Mouse (Mus musculus): ENCODE data around the gene Olfr395.
"Not testable (repeated sequence)": the region's sequence is repeated elsewhere in the genome, so short reads cannot be mapped to it uniquely, and the experiment has no call there.

Olfr395 gene

DNA sequence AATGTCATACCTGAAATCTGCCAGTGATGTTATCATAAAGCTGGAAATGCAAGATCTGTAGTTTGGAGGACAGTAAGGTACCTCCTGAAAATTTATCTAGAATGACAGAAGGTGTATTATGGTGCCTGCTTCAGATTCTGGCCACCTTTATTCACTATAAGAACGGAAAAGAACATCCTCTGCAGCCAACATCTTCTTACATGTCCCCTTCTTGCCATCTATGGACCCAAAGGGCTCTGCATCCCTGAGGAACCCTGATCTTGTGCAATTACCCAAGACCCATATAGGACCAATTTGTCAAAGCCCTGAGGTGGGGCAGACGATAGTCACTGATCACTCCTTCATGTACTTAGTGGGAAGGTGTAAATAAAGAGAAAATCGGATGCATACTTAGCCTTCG, at the start of gene Olfr395:
Olfr395 (minus strand) TSS at position 101 of the 400 bp plus-strand sequence.
- DNase-seq, result not testable (repeated sequence)

DNA sequence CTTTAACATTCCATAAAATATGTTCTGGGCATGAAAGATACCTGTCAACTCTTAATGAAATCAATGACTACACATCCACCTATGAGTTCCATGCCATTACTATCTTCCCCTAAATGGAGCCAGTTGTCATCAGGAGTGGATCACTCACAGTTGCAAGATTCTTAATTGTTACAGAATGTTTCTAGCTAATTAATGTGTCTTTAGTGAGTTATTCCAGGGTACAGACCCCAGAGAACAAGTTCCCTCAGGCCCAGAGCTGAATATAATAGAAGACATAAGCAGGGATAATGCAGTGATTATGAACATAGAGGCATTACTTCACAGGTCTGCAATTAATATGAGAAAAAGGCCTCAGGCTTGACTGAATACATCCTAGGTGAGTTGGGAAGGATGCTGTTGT, 27.3 kb upstream of the Olfr395 start, which contains the start of gene Olfr23:
Olfr23 (plus strand) TSS at position 301 of the 400 bp plus-strand sequence.
- no peak for DNase-seq

DNA sequence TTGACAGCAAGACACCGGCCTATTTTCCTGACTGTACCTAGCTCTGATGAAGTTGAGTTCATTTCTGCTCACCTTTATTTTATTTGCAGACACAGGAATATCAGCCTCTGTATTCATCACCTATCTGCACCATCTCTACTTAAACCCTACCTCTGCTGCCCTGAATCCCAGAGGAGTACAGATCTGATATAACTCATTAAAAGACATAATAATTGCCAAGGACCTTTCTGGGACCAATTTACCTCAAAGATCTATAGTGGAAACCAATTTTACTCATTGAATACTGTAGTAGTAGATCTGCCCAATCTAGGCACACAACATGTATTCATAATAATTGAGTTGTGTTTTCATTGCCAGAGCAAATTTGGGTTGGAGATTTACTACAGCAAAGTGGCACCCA, 18.4 kb downstream of the Olfr395 start, which contains the start of gene Olfr394:
Olfr394 (minus strand) TSS at position 101 of the 400 bp plus-strand sequence.
- DNase-seq, result no peak

All from lung, postnatal 36 days (tissue).